Mouse (Mus musculus) heart, embryonic 15.5 days (tissue): Measurements from ENCODE around the gene Ttc17. TPM values are rescaled to one million over a fixed set of nuclear protein-coding genes. Genes with fewer than 3 reads are reported as not detected.

Source experiments
- ATAC-seq: fragments of 200-750 bp; cut with Nextera tagmentation; replicated peaks from 2 replicates; pipeline ENCODE4 v1.8.0; 2017; ENCODE audit warnings: low read depth, moderate TSS enrichment; ENCODE audit not compliant: insufficient number of reproducible peaks, insufficient read depth, low FRiP score
- H3K27ac ChIP-seq: fragments of 300-500 bp; sonication (generic); 2 replicates; pipeline ENCODE4 v1.5.1; 2015; ENCODE audit warnings: mild to moderate bottlenecking, inconsistent platforms
- H3K27me3 ChIP-seq: fragments of 300-500 bp; sonication (generic); 2 replicates; pipeline ENCODE4 v1.6.1; 2015; ENCODE audit warnings: inconsistent platforms
- H3K36me3 ChIP-seq: fragments of 300-500 bp; sonication (generic); 2 replicates; pipeline ENCODE4 v1.6.1; 2015; ENCODE audit warnings: mild to moderate bottlenecking, inconsistent platforms
- H3K4me1 ChIP-seq: fragments of 300-500 bp; sonication (generic); replicated peaks from 2 replicates; pipeline ENCODE4 v1.6.1; 2015; ENCODE audit warnings: inconsistent platforms
- H3K4me2 ChIP-seq: fragments of 300-500 bp; sonication (generic); 2 replicates; pipeline ENCODE4 v1.6.1; 2015; ENCODE audit warnings: inconsistent platforms, mild to moderate bottlenecking, moderate library complexity
- H3K4me3 ChIP-seq: fragments of 300-500 bp; sonication (generic); 2 replicates; pipeline ENCODE4 v1.5.1; 2015; ENCODE audit warnings: mild to moderate bottlenecking, inconsistent platforms
- H3K9ac ChIP-seq: fragments of 300-500 bp; sonication (generic); 2 replicates; pipeline ENCODE4 v1.6.1; 2015; ENCODE audit warnings: mild to moderate bottlenecking, inconsistent platforms
- H3K9me3 ChIP-seq: fragments of 300-500 bp; sonication (generic); replicated peaks from 2 replicates; pipeline ENCODE4 v1.6.1; 2016; ENCODE audit warnings: inconsistent platforms
- WGBS: fragments of 180-500 bp; shearing (Covaris S2); methylation state at CpG from one replicate; pipeline ENCODE4 v1.1.7; 2015; ENCODE audit warnings: mixed read lengths; 5-methylcytosine and 5-hydroxymethylcytosine counted together
- polyA plus RNA-seq: library from polyadenylated mRNA; unstranded; fragments of >200 nt; fragmentation: Nextera tagmentation; extraction: Ambion mirVana; gene quantifications from 2 replicates; pipeline ENCODE4 v1.2.1, GENCODE M21; 2015

Gene Ttc17
- polyA plus RNA-seq, 1 experiment from 2014 or later: 14.6 TPM

DNA sequence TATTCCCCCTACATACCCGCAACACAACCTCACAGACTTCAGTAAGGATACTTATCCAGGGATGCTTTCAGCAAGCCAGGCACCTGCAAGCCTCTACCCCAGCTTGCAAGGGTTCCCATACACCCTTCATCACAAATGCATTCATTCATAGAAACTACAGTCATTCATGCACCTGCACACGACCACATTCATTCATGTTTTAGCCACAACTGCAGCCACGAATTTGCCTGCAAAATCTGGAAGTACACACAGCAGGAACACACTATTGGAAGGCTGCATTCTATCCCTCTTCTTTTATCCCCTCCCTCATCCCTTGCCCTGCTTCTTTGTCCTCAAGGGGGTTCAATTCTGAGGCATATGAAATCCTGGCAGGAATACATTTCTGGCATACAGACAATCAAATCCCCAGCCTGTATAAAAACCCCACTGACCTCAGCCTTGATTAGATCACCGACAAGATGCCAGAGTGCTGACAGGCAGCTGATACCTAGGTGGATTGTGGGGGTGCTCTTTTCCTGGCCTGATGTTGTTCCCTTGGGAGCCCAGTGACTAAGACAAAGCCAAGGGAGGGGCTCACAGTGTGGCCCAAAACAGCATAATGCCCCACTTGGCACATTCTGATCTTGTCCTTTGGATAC, 139.2 kb downstream of the Ttc17 start:
- Histone ChIP-seq H3K9ac (no peak overlapping the region), H3K4me1 (peaks cover 53% of the 10 kb centered on the region), H3K4me3 (no peak overlapping the region), H3K9me3 (no peaks in the 10 kb centered on the region), H3K27ac (no peak overlapping the region), H3K27me3 (peaks cover 4% of the 10 kb centered on the region; the same call in 1 of the 2 replicates), H3K36me3 (no peaks in the 10 kb centered on the region), H3K4me2 (no peak overlapping the region)
- no peak for ATAC-seq
- 26% methylated on average over 4 of the region's 4 CpGs for WGBS

DNA sequence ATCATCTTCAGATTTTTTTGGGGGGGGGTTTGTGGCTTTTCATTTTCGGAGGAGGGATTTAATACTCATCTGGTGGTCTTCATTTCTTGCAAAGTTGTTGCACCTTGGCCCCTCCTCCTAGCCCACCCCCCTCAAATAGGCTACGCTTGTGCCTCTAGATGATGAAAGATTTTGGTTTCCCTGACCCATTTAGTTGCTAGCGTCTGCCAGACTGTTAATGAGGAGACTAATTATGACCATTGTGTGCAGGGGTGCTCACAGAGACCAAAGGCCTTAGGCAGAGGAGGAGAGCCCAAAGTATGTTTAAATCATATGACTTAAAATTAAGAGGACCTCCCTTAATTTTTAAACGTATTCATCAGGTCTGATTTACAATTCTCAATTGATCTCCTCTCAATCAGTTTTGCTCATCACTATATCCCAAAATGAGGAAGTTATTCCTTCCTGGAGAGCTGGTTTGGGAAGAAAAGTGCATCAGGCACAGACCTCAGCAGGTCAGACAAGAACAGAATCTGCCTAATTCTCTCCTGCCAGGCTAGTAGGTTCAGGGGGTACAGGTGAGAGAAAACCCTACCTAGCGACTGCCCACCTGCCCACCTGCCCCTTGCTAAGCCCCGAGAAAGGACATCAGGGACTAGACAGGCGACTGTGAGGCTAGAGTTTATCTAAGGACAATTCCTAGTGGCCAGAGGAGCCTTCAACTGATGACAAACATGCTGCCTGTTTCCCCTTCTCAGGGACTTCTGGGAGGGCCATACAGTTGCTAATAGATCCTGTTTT, 139.9 kb downstream of the Ttc17 start:
- Histone ChIP-seq H3K4me2 (no peak overlapping the region), H3K4me3 (no peak overlapping the region), H3K9me3 (no peaks in the 10 kb centered on the region), H3K36me3 (no peaks in the 10 kb centered on the region), H3K27me3 (0 out of 2 replicates have a peak, but pooled peaks cover 2% of the 10 kb centered on the region), H3K4me1 (peaks cover 55% of the 10 kb centered on the region), H3K27ac (no peak overlapping the region), H3K9ac (no peak overlapping the region)
- no peak for ATAC-seq
- WGBS: 36% methylated on average over 7 of the region's 7 CpGs

- Histone ChIP-seq H3K4me1 (peaks cover 55% of the 10 kb centered on the region), H3K27me3 (0 out of 2 replicates have a peak, but pooled peaks cover 7% of the 10 kb centered on the region), H3K4me2 (peak overlapping the region; percentile 88), H3K27ac (peak overlapping the region; percentile 74), H3K9me3 (no peaks in the 10 kb centered on the region), H3K36me3 (no peaks in the 10 kb centered on the region), H3K9ac (peak overlapping the region; percentile 49), H3K4me3 (peak overlapping the region; percentile 52)
- peak; percentile 40; the same call in 1 of the 2 replicates for ATAC-seq
- WGBS: 4% methylated on average over 16 of the region's 16 CpGs
Measured at GRCm38 (mm10) chr2:94265221-94266191, 141.0 kb downstream of the Ttc17 start.

DNA sequence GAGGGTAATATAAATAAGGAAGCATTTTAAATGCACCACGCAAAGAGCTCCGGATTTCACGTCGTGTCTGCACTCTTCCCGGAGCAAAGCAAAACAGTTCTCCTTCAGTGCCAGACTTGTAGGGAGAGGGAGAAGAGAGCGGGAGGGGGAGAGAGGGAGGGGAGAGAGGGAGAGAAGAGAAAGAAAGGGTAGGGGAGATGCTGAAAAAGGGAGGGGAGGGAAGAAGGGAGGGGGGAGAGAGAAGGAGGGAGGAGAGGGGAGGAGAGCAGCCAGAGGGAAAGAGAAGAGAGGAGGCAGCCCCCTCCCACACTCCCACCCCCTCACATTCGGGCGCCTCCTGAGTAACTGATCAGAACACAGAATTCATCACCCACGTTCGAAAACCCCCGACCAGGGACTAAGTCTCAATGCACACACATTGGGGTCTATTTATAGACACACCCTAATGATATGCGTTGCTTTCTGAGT, 141.8 kb downstream of the Ttc17 start:
- no peaks in the 10 kb centered on the region for H3K36me3 ChIP-seq
- H3K4me3 ChIP-seq: peak overlapping the region; percentile 52
- 0 out of 2 replicates have a peak, but pooled peaks have one; percentile 17 for ATAC-seq
- peak overlapping the region; percentile 49 for H3K9ac ChIP-seq
- peaks cover 55% of the 10 kb centered on the region for H3K4me1 ChIP-seq
- peak overlapping the region; percentile 74 for H3K27ac ChIP-seq
- H3K27me3 ChIP-seq: 0 out of 2 replicates have a peak, but pooled peaks cover 7% of the 10 kb centered on the region
- H3K4me2 ChIP-seq: peak overlapping the region; percentile 88
- H3K9me3 ChIP-seq: no peaks in the 10 kb centered on the region
- whole genome bisulfite sequencing: 0% methylated on average over 12 of the region's 12 CpGs

GRCm38 (mm10) chr2:94264006-94264405, 142.5 kb downstream of the Ttc17 start:
- Histone ChIP-seq H3K9ac (peak overlapping the region; percentile 49), H3K27me3 (0 out of 2 replicates have a peak, but pooled peaks cover 7% of the 10 kb centered on the region), H3K4me1 (peaks cover 55% of the 10 kb centered on the region), H3K27ac (peak overlapping the region; percentile 74), H3K4me3 (peak overlapping the region; percentile 52), H3K4me2 (peak overlapping the region; percentile 88), H3K9me3 (no peaks in the 10 kb centered on the region), H3K36me3 (no peaks in the 10 kb centered on the region)
- 0% methylated on average over 2 of the region's 2 CpGs for WGBS
- no peak for ATAC-seq

DNA sequence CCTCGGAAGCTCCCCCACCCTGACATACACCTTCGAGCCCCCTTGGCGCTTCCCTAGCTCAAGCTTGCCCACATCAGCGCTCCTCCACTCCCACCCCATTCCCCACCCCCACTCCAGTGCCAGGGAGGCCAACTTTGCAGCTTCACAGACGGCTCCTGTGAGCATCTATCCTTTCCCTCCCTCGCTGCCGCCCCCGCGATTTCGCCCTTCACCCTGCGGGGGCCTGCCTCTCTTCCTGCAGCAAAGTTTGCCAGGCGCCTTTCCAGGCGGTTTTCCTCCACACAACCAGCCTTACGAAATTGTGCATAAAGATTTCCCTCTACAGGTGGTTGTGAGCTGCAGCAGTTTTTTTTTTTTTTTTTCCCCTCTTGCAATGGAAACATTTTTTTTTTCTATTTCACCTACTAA, 143.0 kb downstream of the Ttc17 start:
- peak overlapping the region; percentile 52 for H3K4me3 ChIP-seq
- H3K9me3 ChIP-seq: no peaks in the 10 kb centered on the region
- peak overlapping the region; percentile 63 for H3K9ac ChIP-seq
- peak overlapping the region; percentile 74 for H3K27ac ChIP-seq
- H3K4me1 ChIP-seq: peaks cover 53% of the 10 kb centered on the region
- H3K27me3 ChIP-seq: 0 out of 2 replicates have a peak, but pooled peaks cover 7% of the 10 kb centered on the region
- WGBS: 2% methylated on average over 14 of the region's 14 CpGs
- H3K36me3 ChIP-seq: no peaks in the 10 kb centered on the region
- H3K4me2 ChIP-seq: peak overlapping the region; percentile 88
- ATAC-seq: 0 out of 2 replicates have a peak, but pooled peaks have one; percentile 15

DNA sequence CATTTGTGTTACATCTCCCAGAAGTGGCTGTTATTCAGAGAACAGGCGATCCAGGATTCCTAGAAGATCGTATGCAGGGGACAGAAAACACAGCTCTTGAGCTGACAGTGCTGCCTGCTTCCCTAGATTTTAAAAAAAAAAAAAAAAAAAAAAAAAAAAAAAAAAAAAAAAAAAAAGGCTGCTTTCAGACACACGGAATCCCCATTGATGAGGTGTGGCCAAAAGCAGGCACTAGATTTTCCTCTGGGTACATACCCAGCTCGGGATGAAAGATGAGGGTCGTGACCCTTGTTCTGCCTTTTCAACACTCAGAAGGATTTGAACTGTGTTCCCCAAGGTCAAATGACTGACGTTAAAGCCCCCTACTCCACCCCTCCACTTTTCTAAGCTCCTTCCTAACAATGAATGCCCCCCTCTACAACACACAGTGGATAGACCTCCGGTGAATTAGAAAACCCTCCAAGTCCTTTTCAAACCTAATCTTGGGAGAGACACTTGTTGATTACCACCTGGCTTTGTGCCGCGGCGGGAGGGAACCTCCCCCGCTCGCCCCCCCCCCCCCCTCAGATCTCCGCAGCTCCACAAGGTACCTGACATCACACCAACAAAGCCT, 143.5 kb downstream of the Ttc17 start:
- Histone ChIP-seq H3K4me3 (peak overlapping the region; percentile 52), H3K4me1 (peaks cover 49% of the 10 kb centered on the region), H3K27me3 (0 out of 2 replicates have a peak, but pooled peaks cover 7% of the 10 kb centered on the region), H3K4me2 (peak overlapping the region; percentile 88), H3K36me3 (no peaks in the 10 kb centered on the region), H3K9me3 (no peaks in the 10 kb centered on the region), H3K9ac (peak overlapping the region; percentile 63), H3K27ac (peak overlapping the region; percentile 74)
- whole genome bisulfite sequencing: 3% methylated on average over 13 of the region's 13 CpGs
- ATAC-seq: no peak

DNA sequence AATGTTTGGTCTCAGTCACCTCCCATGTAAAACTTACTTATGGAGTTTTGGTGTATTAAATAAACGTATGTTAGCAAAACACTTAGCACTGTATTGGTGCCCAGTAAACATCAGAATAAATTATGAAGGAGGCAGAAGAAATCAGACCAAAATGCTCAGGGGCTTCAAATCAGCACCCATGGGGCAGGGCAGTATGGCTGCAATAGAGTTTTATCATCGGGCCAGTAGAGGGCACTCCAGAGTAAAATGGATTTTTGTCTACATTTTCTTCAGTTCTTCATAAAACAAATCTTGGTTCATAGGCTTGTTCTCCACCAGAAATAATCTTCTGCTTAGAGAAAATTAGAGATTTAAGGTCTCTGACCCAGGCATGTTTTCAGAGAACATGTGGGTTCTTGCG, 152.4 kb downstream of the Ttc17 start:
- no peak overlapping the region for H3K27ac ChIP-seq
- H3K4me2 ChIP-seq: no peak overlapping the region
- 20% methylated on average over 3 of the region's 3 CpGs for WGBS
- H3K9me3 ChIP-seq: no peaks in the 10 kb centered on the region
- no peak overlapping the region for H3K4me3 ChIP-seq
- no peak for ATAC-seq
- H3K4me1 ChIP-seq: no peaks in the 10 kb centered on the region
- no peaks in the 10 kb centered on the region for H3K27me3 ChIP-seq
- H3K36me3 ChIP-seq: no peaks in the 10 kb centered on the region
- H3K9ac ChIP-seq: no peak overlapping the region
